Mouse (Mus musculus): ENCODE results near the gene Rnase12. TPM values are rescaled to one million over a fixed set of nuclear protein-coding genes. Genes with fewer than 3 reads are reported as not detected.

Gene Rnase12
- polyA plus RNA-seq, 1 experiment, result not detected

DNA sequence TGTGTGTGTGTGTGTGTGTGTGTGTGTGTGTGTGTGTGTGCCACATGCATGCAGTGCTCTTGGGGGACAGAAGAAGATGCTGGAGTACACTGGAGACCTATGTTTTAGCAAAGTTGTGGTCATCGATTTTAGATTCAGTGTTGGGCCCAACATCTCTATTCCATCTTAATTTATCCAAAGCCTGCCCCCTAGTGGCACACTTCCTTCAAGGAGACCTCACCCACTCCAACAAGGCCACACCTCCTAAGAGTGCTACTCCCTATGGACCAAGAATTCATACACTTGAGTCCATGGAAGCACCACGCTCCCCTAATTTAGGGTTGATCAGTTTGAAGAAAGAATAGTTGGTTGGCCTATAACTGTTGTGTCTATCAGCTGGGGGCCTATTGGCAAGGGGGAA is 12.2 kb upstream of the Rnase12 start:
- H3K36me3 ChIP-seq (ENCODE audit: control insufficient read depth), result no peaks in the 10 kb centered on the region
- H3K27me3 ChIP-seq (ENCODE audit: control insufficient read depth), result no peaks in the 10 kb centered on the region
- peaks cover 11% of the 10 kb centered on the region for H3K4me1 ChIP-seq (ENCODE audit: control insufficient read depth)
- H3K4me3 ChIP-seq (replicated peaks), result no peak overlapping the region
- TF ChIP-seq GATA1 (IDR thresholded peaks at IDR 0.05; ENCODE audit: low read length) (no peak), TAL1 (IDR thresholded peaks at IDR 0.05; ENCODE audit: low read length) (no peak)
- no peaks in the 10 kb centered on the region for H3K9me3 ChIP-seq (ENCODE audit: control insufficient read depth, low read length)

GRCm38 (mm10) chr14:51068956-51069355 is 11.5 kb upstream of the Rnase12 start:
- TF ChIP-seq TAL1 (IDR thresholded peaks at IDR 0.05; ENCODE audit: low read length) (no peak), GATA1 (IDR thresholded peaks at IDR 0.05; ENCODE audit: low read length) (no peak)
- Histone ChIP-seq H3K9me3 (ENCODE audit: control insufficient read depth, low read length) (no peaks in the 10 kb centered on the region), H3K4me1 (ENCODE audit: control insufficient read depth) (peaks cover 17% of the 10 kb centered on the region), H3K4me3 (replicated peaks) (no peak overlapping the region), H3K36me3 (ENCODE audit: control insufficient read depth) (no peaks in the 10 kb centered on the region), H3K27me3 (ENCODE audit: control insufficient read depth) (no peaks in the 10 kb centered on the region)

DNA sequence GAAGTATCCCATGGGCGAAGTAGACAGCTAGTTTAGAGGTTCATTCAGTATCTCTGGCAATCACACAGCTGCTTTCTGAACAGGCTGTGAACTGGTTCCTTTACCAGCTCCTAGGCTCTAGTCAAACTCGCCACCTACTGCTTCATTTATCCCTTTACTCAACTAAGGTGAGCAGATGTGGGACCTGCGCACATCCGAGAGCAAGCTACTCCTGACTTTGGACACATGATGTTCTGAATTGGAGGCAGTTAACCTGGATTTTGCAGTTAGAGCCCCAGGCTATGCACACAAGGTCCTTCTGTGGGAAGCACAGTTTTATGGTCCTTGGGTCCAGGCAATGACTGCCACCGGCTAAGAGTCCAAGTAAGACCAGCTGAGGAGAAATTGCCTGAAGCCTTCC is 3.3 kb upstream of the Rnase12 start:
- TF ChIP-seq GATA1 (IDR thresholded peaks at IDR 0.05; ENCODE audit: low read length) (no peak), TAL1 (IDR thresholded peaks at IDR 0.05; ENCODE audit: low read length) (no peak)
- Histone ChIP-seq H3K4me3 (replicated peaks) (no peak overlapping the region), H3K4me1 (ENCODE audit: control insufficient read depth) (peaks cover 21% of the 10 kb centered on the region), H3K36me3 (ENCODE audit: control insufficient read depth) (no peaks in the 10 kb centered on the region), H3K9me3 (ENCODE audit: control insufficient read depth, low read length) (no peaks in the 10 kb centered on the region), H3K27me3 (ENCODE audit: control insufficient read depth) (no peaks in the 10 kb centered on the region)

DNA sequence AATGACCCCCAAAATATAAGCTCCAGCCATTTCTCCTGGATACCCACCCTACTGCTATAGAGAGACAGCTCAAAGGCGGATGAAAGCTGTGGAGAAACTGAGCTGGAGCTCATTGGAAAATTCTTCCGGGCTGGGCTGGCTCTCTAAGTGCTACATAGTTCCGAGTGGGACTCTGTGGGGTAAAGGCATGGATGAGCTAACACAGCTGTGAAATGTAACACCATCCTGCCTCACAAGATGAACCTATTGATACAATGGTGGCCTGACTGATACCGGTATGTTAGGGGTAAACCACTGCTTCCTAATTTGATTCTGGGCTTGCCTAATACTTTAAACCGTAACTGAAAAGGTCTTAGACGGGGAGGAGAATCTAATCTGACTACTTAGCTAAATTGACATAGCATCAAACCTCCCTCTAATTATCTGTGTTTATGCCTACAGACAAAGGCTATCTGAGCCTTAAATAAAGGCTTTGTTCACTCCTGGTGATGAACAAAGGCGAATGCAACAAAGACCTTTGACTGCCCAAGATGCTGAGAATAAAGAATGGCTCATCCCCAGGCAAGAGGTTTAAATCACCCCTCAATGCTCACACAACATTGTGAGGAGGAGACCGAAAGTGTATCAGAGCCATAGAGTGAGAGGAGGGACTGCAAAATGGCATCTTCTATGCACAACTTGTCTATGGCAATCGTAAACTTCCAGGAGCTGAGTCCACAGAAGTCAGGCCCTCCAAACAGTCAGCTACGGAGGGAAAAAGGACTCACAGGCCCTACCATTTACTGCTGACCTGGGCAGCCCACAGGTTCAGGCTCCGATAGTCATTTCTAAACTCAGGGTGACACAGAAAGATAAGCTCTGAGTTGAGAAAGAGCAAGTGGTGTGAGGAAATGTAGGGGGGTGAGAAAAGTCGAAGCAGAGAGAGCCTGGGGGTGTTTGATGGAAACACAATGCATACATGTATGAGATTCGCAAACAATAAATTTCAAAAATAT is 2.9 kb downstream of the Rnase12 start:
- TF ChIP-seq GATA1 (IDR thresholded peaks at IDR 0.05; ENCODE audit: low read length) (no peak), TAL1 (IDR thresholded peaks at IDR 0.05; ENCODE audit: low read length) (no peak)
- Histone ChIP-seq H3K4me1 (ENCODE audit: control insufficient read depth) (peaks cover 3% of the 10 kb centered on the region), H3K4me3 (replicated peaks) (no peak overlapping the region), H3K9me3 (ENCODE audit: control insufficient read depth, low read length) (no peaks in the 10 kb centered on the region), H3K27me3 (ENCODE audit: control insufficient read depth) (no peaks in the 10 kb centered on the region), H3K36me3 (ENCODE audit: control insufficient read depth) (no peaks in the 10 kb centered on the region)

DNA sequence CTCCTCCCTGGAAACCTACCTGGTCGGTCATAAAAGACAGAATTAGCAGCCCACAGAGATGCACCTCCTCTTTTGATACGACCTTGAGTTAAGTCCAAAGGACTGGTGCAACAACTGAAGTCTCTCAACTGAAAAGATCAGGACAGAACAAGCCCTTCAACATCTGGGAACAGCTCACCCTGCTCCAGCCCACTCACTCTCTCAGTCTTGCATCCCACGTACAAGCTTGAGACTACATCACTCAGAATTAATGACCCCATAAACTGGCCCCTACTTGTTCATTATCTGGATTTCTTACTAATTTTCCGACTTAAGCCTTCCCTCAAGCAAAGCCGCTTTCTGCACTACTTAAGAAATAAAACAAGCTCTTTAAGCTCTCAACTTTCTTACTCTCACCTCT is 4.3 kb downstream of the Rnase12 start:
- no peaks in the 10 kb centered on the region for H3K27me3 ChIP-seq (ENCODE audit: control insufficient read depth)
- no peaks in the 10 kb centered on the region for H3K9me3 ChIP-seq (ENCODE audit: control insufficient read depth, low read length)
- peaks cover 3% of the 10 kb centered on the region for H3K4me1 ChIP-seq (ENCODE audit: control insufficient read depth)
- TF ChIP-seq TAL1 (IDR thresholded peaks at IDR 0.05; ENCODE audit: low read length) (no peak), GATA1 (IDR thresholded peaks at IDR 0.05; ENCODE audit: low read length) (no peak)
- H3K4me3 ChIP-seq (replicated peaks), result no peak overlapping the region
- no peaks in the 10 kb centered on the region for H3K36me3 ChIP-seq (ENCODE audit: control insufficient read depth)

GRCm38 (mm10) chr14:51051941-51052340 is 5.5 kb downstream of the Rnase12 start:
- Histone ChIP-seq H3K4me1 (ENCODE audit: control insufficient read depth) (no peaks in the 10 kb centered on the region), H3K4me3 (replicated peaks) (no peak overlapping the region), H3K9me3 (ENCODE audit: control insufficient read depth, low read length) (no peaks in the 10 kb centered on the region), H3K36me3 (ENCODE audit: control insufficient read depth) (no peaks in the 10 kb centered on the region), H3K27me3 (ENCODE audit: control insufficient read depth) (no peaks in the 10 kb centered on the region)
- TF ChIP-seq GATA1 (IDR thresholded peaks at IDR 0.05; ENCODE audit: low read length) (no peak), TAL1 (IDR thresholded peaks at IDR 0.05; ENCODE audit: low read length) (no peak)

GRCm38 (mm10) chr14:51050063-51050462 is 7.4 kb downstream of the Rnase12 start, which contains the start of gene Rnase11:
Rnase11 (minus strand) TSS chr14:51050163.
- H3K36me3 ChIP-seq (ENCODE audit: control insufficient read depth), result no peaks in the 10 kb centered on the region
- no peaks in the 10 kb centered on the region for H3K9me3 ChIP-seq (ENCODE audit: control insufficient read depth, low read length)
- no peak for TF ChIP-seq GATA1 (IDR thresholded peaks at IDR 0.05; ENCODE audit: low read length)
- H3K4me3 ChIP-seq (replicated peaks), result no peak within 1 kb of the TSS
- H3K4me1 ChIP-seq (ENCODE audit: control insufficient read depth), result no peaks in the 10 kb centered on the region
- H3K27me3 ChIP-seq (ENCODE audit: control insufficient read depth), result no peaks in the 10 kb centered on the region

GRCm38 (mm10) chr14:51047846-51048245 is 9.6 kb downstream of the Rnase12 start:
- H3K4me1 ChIP-seq (ENCODE audit: control insufficient read depth), result no peaks in the 10 kb centered on the region
- no peak overlapping the region for H3K4me3 ChIP-seq (replicated peaks)
- TF ChIP-seq TAL1 (IDR thresholded peaks at IDR 0.05; ENCODE audit: low read length) (no peak), GATA1 (IDR thresholded peaks at IDR 0.05; ENCODE audit: low read length) (no peak)

GRCm38 (mm10) chr14:51041769-51042168 is 15.7 kb downstream of the Rnase12 start, which contains the start of gene Rnase9:
Rnase9 (minus strand) TSS chr14:51041869.
- Histone ChIP-seq H3K4me3 (replicated peaks) (no peak within 1 kb of the TSS), H3K36me3 (ENCODE audit: control insufficient read depth) (no peaks in the 10 kb centered on the region), H3K4me1 (ENCODE audit: control insufficient read depth) (no peaks in the 10 kb centered on the region), H3K27me3 (ENCODE audit: control insufficient read depth) (no peaks in the 10 kb centered on the region), H3K9me3 (ENCODE audit: control insufficient read depth, low read length) (no peaks in the 10 kb centered on the region)
- no peak for TF ChIP-seq TAL1 (IDR thresholded peaks at IDR 0.05; ENCODE audit: low read length)
- no peak for TF ChIP-seq GATA1 (IDR thresholded peaks at IDR 0.05; ENCODE audit: low read length)

More at GRCm38 (mm10) chr14:51047846-51048245, 9.6 kb downstream of the Rnase12 start:
- Histone ChIP-seq H3K36me3 (ENCODE audit: control insufficient read depth) (no peaks in the 10 kb centered on the region), H3K9me3 (ENCODE audit: control insufficient read depth, low read length) (no peaks in the 10 kb centered on the region), H3K27me3 (ENCODE audit: control insufficient read depth) (no peaks in the 10 kb centered on the region)

All from erythroblast, embryonic 14.5 days (primary cell).